Mouse (Mus musculus) CH12.LX (cell line): ENCODE results near the gene Acadvl. TPM values are rescaled to one million over a fixed set of nuclear protein-coding genes. Genes with fewer than 3 reads are reported as not detected.

Source experiments
- DNase-seq: peaks from one replicate; pipeline ENCODE4 v3.0.0-alpha.2; 2013; ENCODE audit errors: extremely low read depth
- H3K27ac ChIP-seq: 2 replicates; pipeline ENCODE4 v1.5.1; 2012; ENCODE audit warnings: low read depth, mild to moderate bottlenecking, control low read depth, moderate library complexity; ENCODE audit not compliant: insufficient read depth
- H3K27me3 ChIP-seq: replicated peaks from 2 replicates; pipeline ENCODE3; 2012; ENCODE audit warnings: inconsistent platforms
- H3K36me3 ChIP-seq, 2 experiments: replicated peaks in 1 of 2; 2 replicates each; pipeline versions ENCODE3 to v1.6.1; 2012; ENCODE audit warnings: inconsistent platforms in 1 of 2, low read length in 1 of 2, mild to moderate bottlenecking in 1 of 2, mixed read lengths in 1 of 2, moderate library complexity in 1 of 2; ENCODE audit not compliant: control insufficient read depth in 1 of 2, insufficient read depth in 1 of 2
- H3K4me1 ChIP-seq, 2 experiments: 2 replicates each; pipeline ENCODE4 v1.6.1; 2012; ENCODE audit warnings: inconsistent platforms in 1 of 2, moderate library complexity in 1 of 2; ENCODE audit not compliant: insufficient read depth in 2 of 2, control insufficient read depth in 1 of 2
- H3K4me2 ChIP-seq: 2 replicates; pipeline ENCODE4 v1.6.1; 2012; ENCODE audit warnings: low read depth, mild to moderate bottlenecking, control low read depth; ENCODE audit not compliant: poor library complexity, insufficient read depth, severe bottlenecking
- H3K4me3 ChIP-seq, 3 experiments: fragments of 150-350 bp in 1 of 3; sonication (generic) in 1 of 3; replicated peaks in 1 of 3; 2 replicates each; pipeline versions ENCODE3 to v1.5.1; 2011 to 2012; ENCODE audit warnings: low read depth in 2 of 3, low read length in 2 of 3, mild to moderate bottlenecking in 2 of 3, moderate library complexity in 2 of 3, control low read depth in 1 of 3, improper control_type of control experiment in 1 of 3, inconsistent platforms in 1 of 3, mixed read lengths in 1 of 3; ENCODE audit not compliant: poor library complexity in 1 of 3
- H3K79me2 ChIP-seq: replicated peaks from 2 replicates; pipeline ENCODE4 v1.6.1; 2012; ENCODE audit warnings: mild to moderate bottlenecking, moderate library complexity; ENCODE audit not compliant: control insufficient read depth, poor library complexity, insufficient read depth, severe bottlenecking; ENCODE audit errors: extremely low read depth
- H3K9ac ChIP-seq: 2 replicates; pipeline ENCODE4 v1.6.1; 2012; ENCODE audit warnings: low read depth, mild to moderate bottlenecking, control low read depth, moderate library complexity; ENCODE audit not compliant: insufficient read depth
- H3K9me3 ChIP-seq: replicated peaks from 2 replicates; pipeline ENCODE3; 2012; ENCODE audit warnings: low read length, inconsistent platforms, mixed read lengths
- BHLHE40 ChIP-seq: IDR thresholded peaks from 2 replicates; pipeline ENCODE4 v1.6.1; 2011; ENCODE audit warnings: mild to moderate bottlenecking, low read depth, low read length, improper control_type of control experiment
- CHD2 ChIP-seq: IDR thresholded peaks from 2 replicates; pipeline ENCODE4 v1.6.1; 2011; ENCODE audit warnings: low read length, improper control_type of control experiment
- CTCF ChIP-seq, 2 experiments: IDR thresholded peaks in 1 of 2; conservative IDR thresholded peaks in 1 of 2; 2 replicates each; pipeline ENCODE4 v1.5.1; 2011 to 2012; ENCODE audit warnings: low read depth in 2 of 2, low read length in 2 of 2, improper control_type of control experiment in 1 of 2, inconsistent platforms in 1 of 2, mild to moderate bottlenecking in 1 of 2, moderate library complexity in 1 of 2
- E2F4 ChIP-seq: IDR thresholded peaks from 2 replicates; pipeline ENCODE4 v1.6.1; 2011; ENCODE audit warnings: low read depth, low read length, improper control_type of control experiment; ENCODE audit not compliant: insufficient replicate concordance
- EP300 ChIP-seq: IDR thresholded peaks from 2 replicates; pipeline ENCODE4 v1.6.1; 2011; ENCODE audit warnings: low read length, improper control_type of control experiment
- ETS1 ChIP-seq: conservative IDR thresholded peaks from 2 replicates; pipeline ENCODE4 v1.6.1; 2012; ENCODE audit warnings: low read depth, mild to moderate bottlenecking, inconsistent platforms, low read length, improper control_type of control experiment, moderate library complexity
- IRF4 ChIP-seq: IDR thresholded peaks from 2 replicates; pipeline ENCODE4 v1.6.1; 2014; ENCODE audit warnings: low read depth, mild to moderate bottlenecking, inconsistent platforms, low read length, improper control_type of control experiment
- JUN ChIP-seq: IDR thresholded peaks from 2 replicates; pipeline ENCODE4 v1.6.1; 2011; ENCODE audit warnings: low read depth, mild to moderate bottlenecking, low read length, improper control_type of control experiment, moderate library complexity; ENCODE audit not compliant: insufficient read depth
- MAFK ChIP-seq: IDR thresholded peaks from 2 replicates; pipeline ENCODE4 v1.6.1; 2011; ENCODE audit warnings: low read length, improper control_type of control experiment; ENCODE audit not compliant: insufficient replicate concordance
- MAX ChIP-seq: IDR thresholded peaks from 2 replicates; pipeline ENCODE4 v1.6.1; 2011; ENCODE audit warnings: low read length, improper control_type of control experiment
- MAZ ChIP-seq: IDR thresholded peaks from 2 replicates; pipeline ENCODE4 v1.6.1; 2012; ENCODE audit warnings: low read depth, mild to moderate bottlenecking, inconsistent platforms, low read length, improper control_type of control experiment, moderate library complexity
- MXI1 ChIP-seq: IDR thresholded peaks from 2 replicates; pipeline ENCODE4 v1.6.1; 2011; ENCODE audit warnings: mild to moderate bottlenecking, low read depth, low read length, improper control_type of control experiment
- NELFE ChIP-seq: IDR thresholded peaks from 2 replicates; pipeline ENCODE4 v1.6.1; 2011; ENCODE audit warnings: low read depth, low read length, improper control_type of control experiment
- NRF1 ChIP-seq: IDR thresholded peaks from 2 replicates; pipeline ENCODE4 v1.6.1; 2014; ENCODE audit warnings: low read depth, mild to moderate bottlenecking, inconsistent platforms, low read length, improper control_type of control experiment, moderate library complexity
- PAX5 ChIP-seq: IDR thresholded peaks from 2 replicates; pipeline ENCODE4 v1.6.1; 2012; ENCODE audit warnings: low read length, inconsistent platforms, mixed read lengths
- POLR2A ChIP-seq: IDR thresholded peaks from 2 replicates; pipeline ENCODE4 v1.6.1; 2011; ENCODE audit warnings: low read depth, mild to moderate bottlenecking, improper control_type of control experiment, low read length
- POLR2AphosphoS2 ChIP-seq: IDR thresholded peaks from 2 replicates; pipeline ENCODE4 v1.6.1; 2011; ENCODE audit warnings: low read depth, low read length, improper control_type of control experiment
- SIN3A ChIP-seq: IDR thresholded peaks from 2 replicates; pipeline ENCODE4 v1.6.1; 2012; ENCODE audit warnings: low read length, improper control_type of control experiment, inconsistent platforms
- TBP ChIP-seq: conservative IDR thresholded peaks from 2 replicates; pipeline ENCODE4 v1.6.1; 2011; ENCODE audit warnings: low read depth, low read length, improper control_type of control experiment
- UBTF ChIP-seq: IDR thresholded peaks from 2 replicates; pipeline ENCODE4 v1.6.1; 2012; ENCODE audit warnings: low read depth, mild to moderate bottlenecking, inconsistent platforms, low read length, improper control_type of control experiment, moderate library complexity
- USF2 ChIP-seq: conservative IDR thresholded peaks from 2 replicates; pipeline ENCODE4 v1.6.1; 2011; ENCODE audit warnings: low read depth, low read length, improper control_type of control experiment
- ZKSCAN1 ChIP-seq: IDR thresholded peaks from 2 replicates; pipeline ENCODE4 v1.6.1; 2012; ENCODE audit warnings: low read depth, inconsistent platforms, low read length, improper control_type of control experiment, borderline replicate concordance
- ZNF384 ChIP-seq: IDR thresholded peaks from 2 replicates; pipeline ENCODE4 v1.6.1; 2012; ENCODE audit warnings: low read depth, low read length, improper control_type of control experiment, inconsistent platforms
- dilution Hi-C: fragments of 300-500 bp; cut with MboI; formaldehyde crosslinking; loops from 2 replicates; pipeline ENCODE4 v1.14.3; 2020; ENCODE audit warnings: low sequenced_read_pairs; ENCODE audit not compliant: extremely low pct_unique_long_range_greater_than_20kb, extremely low pct_ligation_motif_present
- in situ Hi-C: fragments of 300-500 bp; cut with MboI; formaldehyde crosslinking; loops from 3 replicates; pipeline ENCODE4 v1.14.3; 2019; ENCODE audit warnings: low sequenced_read_pairs, low pct_ligation_motif_present, low pct_unique_long_range_greater_than_20kb, mixed read lengths
- polyA plus RNA-seq: library from polyadenylated mRNA; unstranded; fragments of >175 nt; gene quantifications from 2 replicates; pipeline ENCODE4 v1.2.1, GENCODE M21; 2012; ENCODE audit warnings: low read depth; ENCODE audit not compliant: insufficient read length
- total RNA-seq, 2 experiments: library from RNA; depleted of rRNA; stranded (reverse); fragments of 300-350 nt in 1 of 2; fragments of >200 nt in 1 of 2; gene quantifications; 2 replicates each; pipeline ENCODE4 v1.2.3; 2012 to 2014

The Acadvl gene
- total and polyA plus RNA-seq, 3 experiments = 76.9 to 148 (median 81.8) TPM

DNA sequence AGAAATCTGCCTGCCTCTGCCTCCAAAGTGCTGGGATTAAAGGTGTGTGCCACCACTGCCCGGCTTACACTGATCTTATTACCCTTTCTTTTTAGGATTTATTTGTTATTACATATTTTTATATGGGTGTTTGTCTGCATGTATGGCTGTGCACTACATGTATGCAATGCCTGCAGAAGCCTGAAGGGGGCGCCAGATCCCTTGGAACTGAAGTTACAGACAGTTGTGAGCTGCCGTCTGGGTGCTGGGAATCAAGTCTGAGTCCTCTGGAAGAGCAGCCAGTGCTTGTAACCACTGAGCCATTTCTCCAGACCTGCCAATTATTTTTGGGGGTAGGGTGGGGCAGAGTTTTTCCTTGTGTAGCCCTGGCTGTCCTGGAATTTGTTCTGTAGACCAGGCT, 47.8 kb upstream of the Acadvl start:
- no peak overlapping the region for H3K4me3 ChIP-seq
- no peak overlapping the region for H3K4me2 ChIP-seq
- in situ Hi-C loops = no loop called here
- H3K27me3 ChIP-seq = peaks cover 3% of the 10 kb centered on the region
- TF ChIP-seq BHLHE40 (no peak), ZNF384 (no peak), CTCF (conservative IDR thresholded peaks at IDR 0.05 in 1 of 2, IDR thresholded peaks at IDR 0.05 in 1 of 2; ENCODE audit: low read depth in 2 of 2, low read length in 2 of 2) (peak in 1 of 2 experiments; percentile 12; a peak in 1 of 4 replicates)
- TF ChIP-seq, all 38 proteins: peak for 1
- DNase-seq = no peak
- Histone ChIP-seq H3K36me3 (no peaks in the 10 kb centered on the region), H3K9me3 (peaks cover 5% of the 10 kb centered on the region), H3K4me1 (peaks cover 0 to 3% of the 10 kb centered on the region in 2 experiments; a peak in 2 of 4 replicates), H3K79me2 (no peaks in the 10 kb centered on the region), H3K27ac (no peak overlapping the region), H3K9ac (no peak overlapping the region)
- dilution Hi-C loops = no loop called here

DNA sequence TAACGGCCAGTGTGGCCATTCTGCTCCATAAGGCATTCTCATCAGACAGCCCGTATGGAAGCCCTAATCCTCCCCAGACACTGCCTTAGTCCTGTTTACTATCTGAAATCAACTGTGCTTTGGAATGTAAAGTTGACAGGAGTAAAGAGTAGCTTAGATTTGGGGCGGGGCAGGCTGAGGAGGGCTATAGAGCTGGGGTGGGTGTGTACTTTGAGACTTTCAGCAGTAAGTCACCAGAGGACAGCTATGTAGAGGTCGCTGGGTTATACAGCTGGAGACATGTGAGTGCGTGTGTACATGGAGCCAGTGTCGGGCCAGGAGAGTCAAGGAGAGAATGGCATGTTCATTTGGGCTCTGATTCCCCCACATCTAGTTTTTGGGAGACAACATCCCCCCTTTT, 44.7 kb upstream of the Acadvl start:
- dilution Hi-C loops (no loop called here), in situ Hi-C loops (loop anchor here (5.0 kb wide), 1 partner anchor 137 kb away; no protein-coding TSS in a partner anchor)
- peaks cover 5% of the 10 kb centered on the region for H3K9me3 ChIP-seq
- DNase-seq = no peak
- no peak overlapping the region for H3K27ac ChIP-seq
- H3K27me3 ChIP-seq = peaks cover 5% of the 10 kb centered on the region
- H3K4me3 ChIP-seq = no peak overlapping the region
- H3K4me1 ChIP-seq = peaks cover 0 to 6% of the 10 kb centered on the region in 2 experiments; a peak in 2 of 4 replicates
- no peak overlapping the region for H3K9ac ChIP-seq
- TF ChIP-seq USF2 (no peak), MAX (no peak), IRF4 (no peak), ETS1 (no peak), NELFE (no peak), MXI1 (no peak), POLR2AphosphoS2 (no peak), UBTF (no peak), ZNF384 (no peak), MAFK (no peak), JUN (no peak)
- no peaks in the 10 kb centered on the region for H3K79me2 ChIP-seq
- H3K36me3 ChIP-seq = no peaks in the 10 kb centered on the region
- no peak overlapping the region for H3K4me2 ChIP-seq

DNA sequence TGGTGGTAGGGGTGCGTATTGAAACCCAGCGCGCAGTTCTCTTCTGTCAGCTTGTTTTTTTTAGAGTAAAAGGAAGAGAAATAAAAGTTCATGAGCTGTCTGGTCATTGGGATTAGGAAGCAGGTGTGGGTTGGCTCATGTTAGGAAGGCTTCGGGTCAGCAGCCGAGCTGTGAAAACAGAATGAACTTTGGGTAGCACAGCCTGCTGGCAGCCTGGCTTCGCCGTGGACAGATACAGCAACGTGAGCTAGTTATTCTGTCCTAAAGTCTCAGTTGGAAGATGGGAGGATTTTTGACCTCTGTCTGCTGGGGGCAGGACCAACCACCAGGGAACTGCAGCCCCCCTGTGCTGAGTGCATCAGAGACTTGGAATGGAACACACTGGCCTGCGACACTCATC, 42.6 kb upstream of the Acadvl start:
- TF ChIP-seq TBP (no peak), SIN3A (no peak), CHD2 (no peak), MAX (no peak), E2F4 (no peak), PAX5 (no peak), POLR2A (no peak), EP300 (no peak), MAZ (no peak), ZKSCAN1 (no peak), NRF1 (no peak), BHLHE40 (no peak)
- H3K36me3 ChIP-seq = no peaks in the 10 kb centered on the region
- dilution Hi-C loops (no loop called here), in situ Hi-C loops (loop anchor here (5.0 kb wide), 1 partner anchor 139 kb away; no protein-coding TSS in a partner anchor)
- H3K27ac ChIP-seq = no peak overlapping the region
- H3K4me3 ChIP-seq = no peak overlapping the region
- H3K4me1 ChIP-seq = peaks cover 0 to 6% of the 10 kb centered on the region in 2 experiments; a peak in 2 of 4 replicates
- H3K79me2 ChIP-seq = no peaks in the 10 kb centered on the region
- H3K27me3 ChIP-seq = peaks cover 26% of the 10 kb centered on the region
- no peak for DNase-seq
- H3K4me2 ChIP-seq = no peak overlapping the region
- H3K9ac ChIP-seq = no peak overlapping the region
- no peaks in the 10 kb centered on the region for H3K9me3 ChIP-seq
